Comparison of ENCODE assay signal across 18 mouse cellular contexts in the genomic region with DNA sequence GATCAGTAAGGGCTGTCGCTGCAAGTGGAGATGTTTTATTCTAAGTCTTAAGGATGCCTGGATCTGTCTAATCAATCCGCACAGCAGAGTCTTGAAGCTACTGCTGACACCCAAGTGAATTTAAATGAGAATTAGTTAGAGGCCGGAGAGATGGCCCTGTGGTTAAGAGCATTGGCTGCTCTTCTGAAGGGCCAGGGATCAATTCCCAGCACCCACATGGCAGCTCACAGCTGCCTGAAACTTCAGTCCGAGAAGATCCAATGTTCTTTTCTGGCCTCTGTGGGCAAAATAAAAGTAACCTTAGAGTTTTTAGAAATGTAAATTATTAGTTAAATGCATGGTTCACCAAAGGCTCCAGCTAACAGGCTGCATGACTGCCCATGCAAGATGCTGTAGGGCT.
"Had no signal": no experiment of that assay in that cellular context is flagged by ENCODE, and none has a peak within 500 bp of the region (broad histone marks: within the 10 kb centered on the region; RNA-seq: fewer than 3 reads in every experiment).

No protein-coding gene starts in this region.

- H3K36me3 ChIP-seq: lung, embryonic 15.5 days; midbrain, embryonic 12.5 days; neural tube, embryonic 12.5 days; stomach, embryonic 15.5 days had no signal

- DNase-seq: liver, postnatal 0 days; lung, adult 2 months; lung, postnatal 14 days; lung, postnatal 36 days; midbrain, embryonic 14.5 days; right cerebral cortex, postnatal 14 days; thymus, adult 2 months; thymus, postnatal 25 days; thymus, postnatal 4 days had no signal

- ATAC-seq: liver, postnatal 0 days; lung, postnatal 0 days; midbrain, embryonic 16.5 days had no signal

- H3K27me3 ChIP-seq: lung, embryonic 15.5 days; neural tube, embryonic 12.5 days; stomach, embryonic 15.5 days had no signal

- H3K9ac ChIP-seq: liver, postnatal 0 days; lung, embryonic 15.5 days; midbrain, embryonic 12.5 days; neural tube, embryonic 12.5 days; stomach, embryonic 15.5 days had no signal

- H3K27ac ChIP-seq: lung, embryonic 15.5 days; macrophage; midbrain, embryonic 12.5 days; neural tube, embryonic 12.5 days; stomach, embryonic 15.5 days; stomach, postnatal 0 days had no signal

- H3K4me2 ChIP-seq: lung, embryonic 15.5 days; midbrain, embryonic 12.5 days; neural tube, embryonic 12.5 days; stomach, embryonic 15.5 days had no signal

- H3K9me3 ChIP-seq: lung, embryonic 15.5 days; midbrain, embryonic 12.5 days; neural tube, embryonic 12.5 days; stomach, embryonic 15.5 days had no signal

- H3K4me1 ChIP-seq: lung, embryonic 15.5 days; midbrain, embryonic 12.5 days; neural tube, embryonic 12.5 days; stomach, embryonic 15.5 days had no signal

- H3K4me3 ChIP-seq: lung, embryonic 15.5 days; megakaryocyte, embryonic 14.5 days; midbrain, embryonic 12.5 days; neural tube, embryonic 12.5 days; stomach, embryonic 15.5 days had no signal
